Mouse (Mus musculus) liver, adult 2 months (tissue): ENCODE results near the gene 4930562C15Rik. TPM values are rescaled to one million over a fixed set of nuclear protein-coding genes. Genes with fewer than 3 reads are reported as not detected.

Experiments used
- DNase-seq: peaks from one replicate; pipeline ENCODE4 v3.0.0-alpha.2; 2011; ENCODE audit warnings: low read depth, low spot score; ENCODE audit errors: extremely low read depth
- H3K27ac ChIP-seq: fragments of 200-500 bp; replicated peaks from 2 replicates; pipeline ENCODE4 v1.5.1; 2012; ENCODE audit warnings: low read depth, mild to moderate bottlenecking, control low read depth, inconsistent platforms, low read length; ENCODE audit not compliant: insufficient read depth
- H3K27me3 ChIP-seq: fragments of 200-500 bp; 2 replicates; pipeline ENCODE4 v1.6.1; 2012; ENCODE audit warnings: mild to moderate bottlenecking, moderate library complexity, low read length, inconsistent platforms; ENCODE audit not compliant: control insufficient read depth, insufficient read depth
- H3K36me3 ChIP-seq: fragments of 200-500 bp; 2 replicates; pipeline ENCODE4 v1.6.1; 2012; ENCODE audit warnings: low read length, inconsistent platforms; ENCODE audit not compliant: control insufficient read depth, insufficient read depth
- H3K4me1 ChIP-seq: fragments of 200-500 bp; 2 replicates; pipeline ENCODE4 v1.6.1; 2011; ENCODE audit warnings: low read length; ENCODE audit not compliant: control insufficient read depth, insufficient read depth
- H3K4me3 ChIP-seq: fragments of 200-500 bp; 2 replicates; pipeline ENCODE4 v1.5.1; 2011; ENCODE audit warnings: low read depth, mild to moderate bottlenecking, control low read depth, low read length, moderate library complexity; ENCODE audit not compliant: insufficient read depth
- H3K79me2 ChIP-seq: fragments of 200-500 bp; 2 replicates; pipeline ENCODE4 v1.6.1; 2012; ENCODE audit warnings: inconsistent platforms, mild to moderate bottlenecking, low read length, moderate library complexity; ENCODE audit not compliant: control insufficient read depth, insufficient read depth
- H3K9ac ChIP-seq: fragments of 200-500 bp; 2 replicates; pipeline ENCODE4 v1.6.1; 2012; ENCODE audit warnings: low read depth, mild to moderate bottlenecking, control low read depth, inconsistent platforms, low read length
- CTCF ChIP-seq: fragments of 200-500 bp; IDR thresholded peaks from 2 replicates; pipeline ENCODE4 v1.5.1; 2011; ENCODE audit warnings: low read depth, low read length, control low read depth
- POLR2A ChIP-seq: fragments of 200-500 bp; IDR thresholded peaks from 2 replicates; pipeline ENCODE4 v1.6.1; 2011; ENCODE audit warnings: low read length, control low read depth; ENCODE audit not compliant: insufficient read depth; ENCODE audit errors: extremely low read depth
- WGBS: fragments of 180-500 bp; shearing (Covaris S2); methylation state at CpG from one replicate; pipeline ENCODE4 v1.1.7; 2018; 5-methylcytosine and 5-hydroxymethylcytosine counted together
- polyA plus RNA-seq: library from polyadenylated mRNA; depleted of rRNA; stranded (reverse); fragments of >200 nt; gene quantifications from 2 replicates; pipeline ENCODE4 v1.2.3, GENCODE M21; 2012
- total RNA-seq: library from RNA; depleted of rRNA; stranded (reverse); fragments of >200 nt; gene quantifications from 2 replicates; pipeline ENCODE4 v1.2.3, GENCODE M21; 2014

Gene 4930562C15Rik
- total and polyA plus RNA-seq, 2 experiments: not detected

DNA sequence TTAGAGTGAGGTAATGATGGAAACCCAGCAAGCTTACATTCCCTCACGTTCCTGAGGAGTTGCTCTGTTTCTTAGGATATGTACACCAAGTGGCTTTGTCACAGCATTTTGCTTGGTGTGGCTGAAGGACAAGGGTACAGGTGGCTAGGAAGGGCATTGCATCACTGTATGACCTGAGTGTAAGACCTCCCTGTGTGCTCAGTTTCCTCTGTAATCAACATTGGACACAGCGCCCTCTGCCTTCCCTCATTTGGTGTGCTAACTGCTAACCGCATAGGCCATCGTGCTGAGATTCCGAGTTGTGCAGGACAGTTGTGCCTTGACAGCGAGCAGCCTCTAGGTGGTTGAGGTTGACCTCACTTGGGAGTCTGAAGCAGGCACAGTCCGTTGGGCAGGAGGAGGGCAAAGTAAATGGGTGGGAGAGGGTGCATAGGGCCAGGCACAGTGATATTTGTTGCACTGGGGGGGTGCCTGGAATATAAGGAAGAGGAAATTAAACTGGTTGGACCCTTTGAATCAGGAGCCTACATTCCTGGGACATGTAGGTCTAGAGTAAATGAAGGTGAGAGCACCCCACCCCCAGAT lies 62.0 kb downstream of the 4930562C15Rik start:
- no peak overlapping the region for H3K4me3 ChIP-seq
- no peak for TF ChIP-seq POLR2A
- TF ChIP-seq CTCF: peak; percentile 62
- H3K79me2 ChIP-seq: peaks cover 31% of the 10 kb centered on the region; the same call in 1 of the 2 replicates
- peak; percentile 77 for DNase-seq
- peaks cover 28% of the 10 kb centered on the region for H3K4me1 ChIP-seq
- H3K9ac ChIP-seq: peak overlapping the region; percentile 24
- 15% methylated on average over 7 of the region's 7 CpGs for WGBS
- H3K27me3 ChIP-seq: no peaks in the 10 kb centered on the region
- H3K36me3 ChIP-seq: no peaks in the 10 kb centered on the region
- peak overlapping the region; percentile 74 for H3K27ac ChIP-seq

- Histone ChIP-seq H3K36me3 (no peaks in the 10 kb centered on the region), H3K79me2 (peaks cover 31% of the 10 kb centered on the region; the same call in 1 of the 2 replicates), H3K27ac (no peak overlapping the region), H3K4me1 (peaks cover 28% of the 10 kb centered on the region), H3K27me3 (no peaks in the 10 kb centered on the region), H3K9ac (no peak overlapping the region), H3K4me3 (no peak overlapping the region)
- 94% methylated on average over 6 of the region's 6 CpGs for WGBS
- no peak for DNase-seq
- TF ChIP-seq POLR2A (no peak), CTCF (no peak)
Measured at GRCm38 (mm10) chr16:4898881-4899280, 63.7 kb downstream of the 4930562C15Rik start.

- Histone ChIP-seq H3K4me1 (peaks cover 24% of the 10 kb centered on the region), H3K79me2 (peaks cover 29% of the 10 kb centered on the region; the same call in 1 of the 2 replicates), H3K36me3 (no peaks in the 10 kb centered on the region), H3K27ac (no peak overlapping the region), H3K9ac (no peak overlapping the region), H3K4me3 (no peak overlapping the region), H3K27me3 (no peaks in the 10 kb centered on the region)
- no peak for DNase-seq
- TF ChIP-seq POLR2A: no peak
- no peak for TF ChIP-seq CTCF
- WGBS: 77% methylated on average over 2 of the region's 2 CpGs
Measured at GRCm38 (mm10) chr16:4899711-4900110, 64.5 kb downstream of the 4930562C15Rik start.

DNA sequence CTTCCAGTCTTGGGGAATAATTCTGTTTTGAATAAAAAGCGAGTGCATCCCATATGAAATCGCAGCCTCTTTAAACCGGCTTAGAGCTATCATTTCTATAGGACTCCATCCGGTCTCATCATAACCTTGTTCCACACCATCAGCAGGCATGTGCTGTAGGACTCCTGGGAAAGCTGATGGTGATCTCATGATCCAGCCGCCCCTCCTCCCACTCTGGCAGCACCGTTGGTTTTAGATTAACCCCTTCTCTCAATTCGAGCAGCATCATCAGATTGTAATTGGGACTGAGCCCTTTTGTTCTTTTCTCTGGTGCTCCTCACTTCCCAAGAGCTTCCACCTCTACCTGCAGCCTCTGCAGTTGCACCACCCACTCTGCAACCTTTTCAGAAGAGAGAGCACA lies 66.0 kb downstream of the 4930562C15Rik start:
- no peaks in the 10 kb centered on the region for H3K36me3 ChIP-seq
- H3K27me3 ChIP-seq: no peaks in the 10 kb centered on the region
- WGBS: 75% methylated on average over 7 of the region's 7 CpGs
- DNase-seq: no peak
- peaks cover 38% of the 10 kb centered on the region; the same call in 1 of the 2 replicates for H3K79me2 ChIP-seq
- no peak overlapping the region for H3K27ac ChIP-seq
- TF ChIP-seq POLR2A (no peak), CTCF (no peak)
- no peak overlapping the region for H3K4me3 ChIP-seq
- peaks cover 22% of the 10 kb centered on the region for H3K4me1 ChIP-seq
- no peak overlapping the region for H3K9ac ChIP-seq

DNA sequence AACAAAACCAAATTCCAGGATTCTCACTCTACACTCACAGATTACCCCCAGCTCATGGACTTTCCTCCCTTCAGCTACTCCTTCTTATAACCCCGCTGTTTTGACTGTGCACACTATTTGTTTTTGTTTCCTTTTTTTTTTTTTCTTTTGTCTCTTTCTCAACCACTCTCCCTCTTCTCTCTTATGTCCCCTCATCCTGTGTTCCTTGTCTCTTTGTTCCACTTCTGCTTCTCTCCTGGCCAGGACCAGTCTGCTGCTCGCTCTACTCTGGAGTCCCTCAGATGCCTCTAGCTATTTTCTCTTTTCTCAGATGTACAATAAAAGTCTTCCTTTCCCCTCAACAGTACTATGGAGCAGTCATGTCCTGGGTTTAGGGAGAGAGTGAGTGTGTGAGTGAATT lies 67.2 kb downstream of the 4930562C15Rik start:
- H3K79me2 ChIP-seq: peaks cover 37% of the 10 kb centered on the region; the same call in 1 of the 2 replicates
- H3K36me3 ChIP-seq: no peaks in the 10 kb centered on the region
- TF ChIP-seq POLR2A: no peak
- TF ChIP-seq CTCF: no peak
- H3K27me3 ChIP-seq: no peaks in the 10 kb centered on the region
- DNase-seq: no peak
- H3K4me3 ChIP-seq: no peak overlapping the region
- H3K4me1 ChIP-seq: peaks cover 20% of the 10 kb centered on the region
- 68% methylated on average over 2 of the region's 2 CpGs for WGBS
- H3K27ac ChIP-seq: no peak overlapping the region
- no peak overlapping the region for H3K9ac ChIP-seq

- H3K27ac ChIP-seq: no peak overlapping the region
- no peaks in the 10 kb centered on the region for H3K36me3 ChIP-seq
- H3K4me3 ChIP-seq: no peak overlapping the region
- H3K4me1 ChIP-seq: peaks cover 23% of the 10 kb centered on the region
- H3K27me3 ChIP-seq: no peaks in the 10 kb centered on the region
- TF ChIP-seq CTCF (no peak), POLR2A (no peak)
- DNase-seq: peak; percentile 56
- 41% methylated on average over 6 of the region's 6 CpGs for WGBS
- H3K9ac ChIP-seq: no peak overlapping the region
- peaks cover 28% of the 10 kb centered on the region; the same call in 1 of the 2 replicates for H3K79me2 ChIP-seq
Measured at GRCm38 (mm10) chr16:4903491-4904102, 68.4 kb downstream of the 4930562C15Rik start.
